Mouse (Mus musculus) heart, adult 8-10 months (tissue): ENCODE data around the gene Rnf20. TPM values are rescaled to one million over a fixed set of nuclear protein-coding genes. Genes with fewer than 3 reads are reported as not detected.
"Not testable (repeated sequence)": the region's sequence is repeated elsewhere in the genome, so short reads cannot be mapped to it uniquely, and the experiment has no call there.

Experiments used
- DNase-seq: peaks from one replicate; pipeline ENCODE4 v3.0.0; 2022; ENCODE audit warnings: low spot score
- total RNA-seq, 4 experiments: library from RNA; stranded (reverse); gene quantifications; 2 replicates each; pipeline ENCODE4 v1.2.4; 2022

Rnf20 gene
- 10 to 100 TPM; 36.7 to 42.5 (median 38.9) TPM for total RNA-seq

- peak; percentile 97 for DNase-seq
Measured at GRCm38 (mm10) chr4:49631319-49632138, at the start of gene Rnf20. TSS of gene Rnf20 (plus strand) at chr4:49632006.

- DNase-seq = peak; percentile 58
Measured at GRCm38 (mm10) chr4:49583965-49584831, 47.6 kb upstream of the Rnf20 start.

GRCm38 (mm10) chr4:49585524-49586101 lies 46.2 kb upstream of the Rnf20 start:
- peak; percentile 50 for DNase-seq

GRCm38 (mm10) chr4:49586811-49587210 lies 45.0 kb upstream of the Rnf20 start:
- peak; percentile 33 for DNase-seq

GRCm38 (mm10) chr4:49590152-49590551 lies 41.7 kb upstream of the Rnf20 start:
- no peak for DNase-seq

GRCm38 (mm10) chr4:49596846-49597182 lies 35.0 kb upstream of the Rnf20 start:
- no peak for DNase-seq

- DNase-seq = peak; percentile 69
Measured at GRCm38 (mm10) chr4:49597183-49598100, 34.4 kb upstream of the Rnf20 start, which contains the start of gene Tmem246. TSS of gene Tmem246 (minus strand) at chr4:49597876.

GRCm38 (mm10) chr4:49603161-49603560 lies 28.6 kb upstream of the Rnf20 start:
- DNase-seq = no peak

GRCm38 (mm10) chr4:49604016-49604546 lies 27.7 kb upstream of the Rnf20 start:
- no peak for DNase-seq

- no peak for DNase-seq
Measured at GRCm38 (mm10) chr4:49604616-49605015, 27.2 kb upstream of the Rnf20 start.

GRCm38 (mm10) chr4:49605459-49605858 lies 26.3 kb upstream of the Rnf20 start:
- no peak for DNase-seq

- no peak for DNase-seq
Measured at GRCm38 (mm10) chr4:49616924-49617323, 14.9 kb upstream of the Rnf20 start.

GRCm38 (mm10) chr4:49619861-49620260 lies 11.9 kb upstream of the Rnf20 start:
- DNase-seq = not testable (repeated sequence)

- no peak for DNase-seq
Measured at GRCm38 (mm10) chr4:49622272-49622671, 9.5 kb upstream of the Rnf20 start.

GRCm38 (mm10) chr4:49623916-49624315 lies 7.9 kb upstream of the Rnf20 start:
- no peak for DNase-seq

- not testable (repeated sequence) for DNase-seq
Measured at GRCm38 (mm10) chr4:49624969-49625368, 6.8 kb upstream of the Rnf20 start.

GRCm38 (mm10) chr4:49626973-49627372 lies 4.8 kb upstream of the Rnf20 start:
- DNase-seq = peak; percentile 77

- no peak for DNase-seq
Measured at GRCm38 (mm10) chr4:49628941-49629340, 2.9 kb upstream of the Rnf20 start.

- DNase-seq = no peak
Measured at GRCm38 (mm10) chr4:49632139-49632481, 304 bp downstream of the Rnf20 start.

GRCm38 (mm10) chr4:49637821-49638220 lies 6.0 kb downstream of the Rnf20 start:
- DNase-seq = no peak

- DNase-seq = no peak
Measured at GRCm38 (mm10) chr4:49639913-49640312, 8.1 kb downstream of the Rnf20 start.
